Mouse (Mus musculus) midbrain, embryonic 10.5 days (tissue): ENCODE data around the gene Ctsa. TPM values are rescaled to one million over a fixed set of nuclear protein-coding genes. Genes with fewer than 3 reads are reported as not detected.
A peak's percentile ranks its signal among the peaks of the same experiment; 100 is the strongest.
"Not testable (repeated sequence)": the region's sequence is repeated elsewhere in the genome, so short reads cannot be mapped to it uniquely, and the experiment has no call there.

Source experiments
- DNase-seq: peaks from one replicate; pipeline ENCODE4 v3.0.0-alpha.2; 2017; ENCODE audit warnings: low spot score
- H3K27ac ChIP-seq: fragments of 300-500 bp; sonication (generic); replicated peaks from 2 replicates; pipeline ENCODE4 v1.5.1; 2016; ENCODE audit warnings: mild to moderate bottlenecking
- H3K27me3 ChIP-seq: fragments of 300-500 bp; sonication (generic); 2 replicates; pipeline ENCODE4 v1.6.1; 2016; ENCODE audit warnings: low read depth, mild to moderate bottlenecking; ENCODE audit not compliant: poor library complexity, severe bottlenecking
- H3K36me3 ChIP-seq: fragments of 300-500 bp; sonication (generic); 2 replicates; pipeline ENCODE4 v1.6.1; 2016; ENCODE audit warnings: mild to moderate bottlenecking, moderate library complexity
- H3K4me1 ChIP-seq: fragments of 300-500 bp; sonication (generic); 2 replicates; pipeline ENCODE4 v1.6.1; 2016
- H3K4me3 ChIP-seq: fragments of 300-500 bp; sonication (generic); 2 replicates; pipeline ENCODE4 v1.5.1; 2016; ENCODE audit warnings: mild to moderate bottlenecking, moderate library complexity
- H3K9me3 ChIP-seq: fragments of 300-500 bp; sonication (generic); replicated peaks from 2 replicates; pipeline ENCODE4 v1.6.1; 2016; ENCODE audit warnings: mild to moderate bottlenecking
- whole genome bisulfite sequencing: fragments of 180-500 bp; shearing (Covaris S2); methylation state at CpG from one replicate; pipeline ENCODE4 v1.1.7; 2016; 5-methylcytosine and 5-hydroxymethylcytosine counted together
- polyA plus RNA-seq: library from polyadenylated mRNA; unstranded; fragments of >200 nt; fragmentation: Nextera tagmentation; extraction: Ambion mirVana; gene quantifications from 2 replicates; pipeline ENCODE4 v1.2.1, GENCODE M21; 2016

The Ctsa gene
- polyA plus RNA-seq, 1 experiment from 2014 or later = 85.7 TPM

- H3K27me3 ChIP-seq = no peaks in the 10 kb centered on the region
- peak overlapping the region; percentile 90 for H3K27ac ChIP-seq
- no peak for DNase-seq
- H3K4me1 ChIP-seq = peaks cover 28% of the 10 kb centered on the region
- H3K36me3 ChIP-seq = peaks cover 38% of the 10 kb centered on the region
- WGBS = 67% methylated on average over 16 of the region's 16 CpGs
- H3K9me3 ChIP-seq = no peaks in the 10 kb centered on the region
- peak overlapping the region; percentile 84 for H3K4me3 ChIP-seq
These were observed 483 bp upstream of the Ctsa start for GRCm38 (mm10) chr2:164832032-164832747.

GRCm38 (mm10) chr2:164833314-164833959 is 764 bp downstream of the Ctsa start, which contains the start of gene Neurl2:
Gene Neurl2 (minus strand): TSS chr2:164833456.
- Histone ChIP-seq H3K4me1 (peaks cover 28% of the 10 kb centered on the region), H3K36me3 (peaks cover 38% of the 10 kb centered on the region), H3K27me3 (no peaks in the 10 kb centered on the region), H3K4me3 (peak within 1 kb of the TSS; percentile 84), H3K9me3 (no peaks in the 10 kb centered on the region), H3K27ac (peak within 1 kb of the TSS; percentile 90)
- under 1% methylated on average over 31 of the region's 31 CpGs for WGBS
- peak; percentile 94 for DNase-seq

- peaks cover 42% of the 10 kb centered on the region for H3K36me3 ChIP-seq
- no peak overlapping the region for H3K27ac ChIP-seq
- peaks cover 28% of the 10 kb centered on the region for H3K4me1 ChIP-seq
- no peak for DNase-seq
- H3K9me3 ChIP-seq = no peaks in the 10 kb centered on the region
- peak overlapping the region; percentile 84 for H3K4me3 ChIP-seq
- H3K27me3 ChIP-seq = no peaks in the 10 kb centered on the region
- WGBS = 56% methylated on average over 8 of the region's 8 CpGs
These were observed 1.9 kb downstream of the Ctsa start for GRCm38 (mm10) chr2:164834531-164834930.

- H3K4me3 ChIP-seq = peak overlapping the region; percentile 84; the same call in 1 of the 2 replicates
- no peaks in the 10 kb centered on the region for H3K9me3 ChIP-seq
- no peak overlapping the region for H3K27ac ChIP-seq
- peaks cover 28% of the 10 kb centered on the region for H3K4me1 ChIP-seq
- no peak for DNase-seq
- no peaks in the 10 kb centered on the region for H3K27me3 ChIP-seq
- H3K36me3 ChIP-seq = peaks cover 48% of the 10 kb centered on the region
- 93% methylated on average over 4 of the region's 4 CpGs for WGBS
These were observed 2.5 kb downstream of the Ctsa start for GRCm38 (mm10) chr2:164835164-164835563.

DNA sequence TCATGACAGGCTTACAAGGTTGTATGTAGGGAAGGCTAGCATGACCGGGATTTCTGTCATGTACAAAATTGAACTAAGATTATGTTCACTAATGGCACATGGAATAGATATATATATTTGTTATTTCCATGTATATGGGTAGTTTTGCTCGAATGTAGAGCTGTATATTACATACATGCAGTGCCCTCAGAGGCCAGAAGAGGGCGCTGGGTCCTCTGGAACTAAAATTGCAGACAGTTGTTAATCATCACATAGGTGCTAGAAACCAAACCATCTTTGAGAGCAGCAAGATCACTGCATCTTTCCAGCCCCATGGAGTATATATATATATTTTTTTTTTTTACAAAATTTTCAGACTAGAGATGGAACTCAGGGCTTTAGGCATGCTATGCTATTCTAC is 13.1 kb downstream of the Ctsa start:
- 0 out of 2 replicates have a peak, but pooled peaks cover 3% of the 10 kb centered on the region for H3K9me3 ChIP-seq
- WGBS = 55% methylated on average over 3 of the region's 3 CpGs
- no peaks in the 10 kb centered on the region for H3K27me3 ChIP-seq
- peaks cover 63% of the 10 kb centered on the region for H3K36me3 ChIP-seq
- H3K4me1 ChIP-seq = no peaks in the 10 kb centered on the region
- H3K4me3 ChIP-seq = no peak overlapping the region
- H3K27ac ChIP-seq = no peak overlapping the region
- DNase-seq = no peak

DNA sequence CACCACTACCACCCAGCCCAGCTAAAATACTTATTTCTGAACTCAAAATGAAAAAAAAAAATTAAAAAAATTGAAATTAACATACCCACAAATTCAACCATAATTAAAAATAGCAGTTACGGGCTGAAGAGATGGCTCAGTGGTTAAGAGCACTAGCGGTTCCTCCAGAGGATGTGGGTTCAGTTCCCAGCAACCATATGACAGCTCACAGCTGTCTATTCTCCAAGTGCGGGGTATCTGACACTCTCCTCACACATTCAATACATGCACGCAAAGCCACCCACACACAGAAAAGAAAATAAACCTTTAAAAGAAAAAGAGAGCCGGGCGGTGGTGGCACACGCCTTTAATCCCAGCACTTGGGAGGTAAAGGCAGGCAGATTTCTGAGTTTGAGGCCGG is 17.4 kb downstream of the Ctsa start:
- Histone ChIP-seq H3K4me3 (no peak overlapping the region), H3K36me3 (peaks cover 77% of the 10 kb centered on the region), H3K27ac (no peak overlapping the region), H3K4me1 (peaks cover 5% of the 10 kb centered on the region), H3K27me3 (peaks cover 4% of the 10 kb centered on the region; the same call in 1 of the 2 replicates), H3K9me3 (0 out of 2 replicates have a peak, but pooled peaks cover 3% of the 10 kb centered on the region)
- no peak for DNase-seq
- 89% methylated on average over 8 of the region's 8 CpGs for WGBS

DNA sequence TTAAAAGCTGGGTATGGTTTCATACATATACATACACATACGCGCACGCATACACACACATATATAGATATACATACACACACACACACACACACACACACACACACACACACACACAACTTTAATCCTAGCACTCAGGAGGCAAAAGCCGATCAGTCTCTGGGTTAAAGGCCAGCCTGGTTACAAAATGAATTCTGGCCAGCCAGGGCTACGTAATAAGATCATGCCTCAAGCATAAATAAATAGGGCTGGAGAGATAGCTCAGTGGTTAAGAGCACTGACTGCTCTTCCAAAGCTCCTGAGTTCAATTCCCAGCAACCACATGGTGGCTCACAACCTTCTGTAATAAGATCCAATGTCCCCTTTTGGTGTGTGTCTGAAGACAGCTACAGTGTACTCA is 22.9 kb downstream of the Ctsa start:
- not testable (repeated sequence) for DNase-seq, H3K9me3 ChIP-seq, H3K27ac ChIP-seq
- H3K4me1 ChIP-seq = peaks cover 45% of the 10 kb centered on the region
- H3K36me3 ChIP-seq = peaks cover 41% of the 10 kb centered on the region
- WGBS = 79% methylated on average over 5 of the region's 5 CpGs
- peak overlapping the region; percentile 75; the same call in 1 of the 2 replicates for H3K4me3 ChIP-seq
- peaks cover 51% of the 10 kb centered on the region for H3K27me3 ChIP-seq

GRCm38 (mm10) chr2:164856309-164857100 is 23.8 kb downstream of the Ctsa start:
- peaks cover 31% of the 10 kb centered on the region for H3K36me3 ChIP-seq
- peak; percentile 47 for DNase-seq
- WGBS = 1% methylated on average over 42 of the region's 42 CpGs
- no peaks in the 10 kb centered on the region for H3K9me3 ChIP-seq
- H3K4me1 ChIP-seq = peaks cover 45% of the 10 kb centered on the region
- H3K27me3 ChIP-seq = peaks cover 51% of the 10 kb centered on the region
- H3K27ac ChIP-seq = peak overlapping the region; percentile 85
- peak overlapping the region; percentile 75 for H3K4me3 ChIP-seq

DNA sequence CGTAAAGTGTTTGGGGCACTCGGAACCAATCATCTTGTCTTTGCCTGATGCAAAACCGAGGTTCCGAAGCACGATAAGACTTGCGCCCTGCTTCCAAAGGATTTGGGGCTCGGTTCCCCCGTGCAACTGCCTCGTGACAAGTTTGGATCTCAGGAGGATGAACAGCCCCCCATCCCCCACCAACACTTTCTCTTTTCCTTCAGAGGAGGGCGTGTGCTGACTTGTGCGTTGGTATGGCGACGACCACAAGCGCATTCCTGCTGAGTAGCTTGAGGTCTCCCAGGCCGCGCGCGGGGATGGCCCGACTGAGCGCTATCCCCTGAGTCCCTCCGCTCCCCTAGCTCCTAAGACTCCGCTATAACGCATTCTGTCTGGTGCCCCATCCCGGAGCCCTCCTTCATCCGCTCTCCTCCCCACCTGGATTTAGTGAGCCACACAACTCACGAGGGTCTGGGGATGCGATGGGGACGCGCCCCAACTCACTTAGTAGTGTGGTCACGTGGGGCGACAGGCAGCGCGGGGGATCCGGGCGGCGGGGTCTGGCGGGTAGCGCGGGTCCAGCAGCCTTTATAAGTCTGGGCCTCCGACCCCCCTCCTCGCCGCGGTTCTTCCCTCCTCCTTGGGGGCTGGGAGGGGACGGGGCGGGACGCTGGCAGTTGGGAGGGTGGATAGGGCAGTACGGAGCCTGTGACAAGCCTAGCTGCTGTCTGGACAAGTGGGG is 24.6 kb downstream of the Ctsa start, which contains the start of gene Pltp:
TSS of gene Pltp (minus strand) at position 611 of the 721 bp plus-strand sequence.
- peak within 1 kb of the TSS; percentile 85 for H3K27ac ChIP-seq
- H3K4me3 ChIP-seq = peak within 1 kb of the TSS; percentile 75
- peaks cover 24% of the 10 kb centered on the region for H3K36me3 ChIP-seq
- peak; percentile 88 for DNase-seq
- H3K27me3 ChIP-seq = peaks cover 51% of the 10 kb centered on the region
- H3K4me1 ChIP-seq = peaks cover 51% of the 10 kb centered on the region
- under 1% methylated on average over 47 of the region's 47 CpGs for WGBS
- H3K9me3 ChIP-seq = no peaks in the 10 kb centered on the region

DNA sequence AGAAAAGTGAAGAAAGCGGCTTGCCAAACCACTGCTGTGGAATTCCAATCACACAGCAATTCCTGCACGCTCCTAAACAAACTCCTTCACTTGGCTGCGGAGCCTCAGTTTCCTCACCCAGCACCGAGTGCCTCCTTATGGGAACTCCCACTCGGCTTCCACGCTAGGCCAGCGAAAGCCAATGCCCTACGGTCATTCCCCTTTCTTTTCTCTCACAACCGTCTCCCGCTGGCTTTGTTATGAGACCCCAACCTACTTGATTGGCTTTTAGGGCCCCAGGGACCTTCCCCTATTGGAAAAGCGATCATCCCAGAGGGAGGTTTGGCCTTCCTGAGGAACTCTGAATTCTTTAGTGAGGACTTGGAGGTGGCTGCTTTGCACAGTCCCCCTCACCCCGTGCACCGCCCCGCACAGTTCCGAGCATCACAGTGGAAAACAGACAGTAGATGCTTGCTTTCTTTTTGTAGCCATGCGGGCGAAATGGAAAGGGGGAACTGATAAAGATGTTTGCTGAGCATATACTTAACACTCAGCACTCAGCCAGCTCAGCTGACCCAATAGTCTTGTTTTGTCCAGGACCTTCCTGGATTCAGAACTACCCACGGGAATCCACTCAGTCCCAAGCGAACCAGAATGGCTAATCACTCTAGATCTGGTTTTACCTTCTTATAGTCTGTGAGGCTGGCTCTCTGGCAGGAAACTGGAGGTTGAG is 25.3 kb downstream of the Ctsa start:
- Histone ChIP-seq H3K27me3 (peaks cover 51% of the 10 kb centered on the region), H3K4me1 (peaks cover 57% of the 10 kb centered on the region), H3K9me3 (no peaks in the 10 kb centered on the region), H3K36me3 (peaks cover 16% of the 10 kb centered on the region), H3K27ac (peak overlapping the region; percentile 85), H3K4me3 (peak overlapping the region; percentile 75)
- DNase-seq = no peak
- 2% methylated on average over 19 of the region's 19 CpGs for WGBS

DNA sequence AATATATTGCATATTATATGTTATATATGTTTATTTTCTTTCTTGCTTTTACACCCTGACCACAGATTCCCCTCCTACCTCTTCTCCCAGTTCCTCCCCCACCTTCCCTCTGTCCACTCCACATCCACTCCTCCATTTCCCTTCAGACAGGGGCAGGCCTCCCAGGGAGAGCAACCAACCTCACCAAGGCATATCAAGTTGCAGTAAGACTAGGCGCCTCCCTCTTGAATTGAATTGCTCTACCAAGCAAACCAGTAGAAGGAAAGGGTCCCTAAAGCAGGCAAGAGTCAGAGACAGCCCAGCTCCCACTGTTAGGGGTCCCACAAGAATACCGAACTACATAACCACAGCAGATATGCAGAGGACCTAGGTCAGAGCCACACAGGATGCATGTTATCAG is 26.5 kb downstream of the Ctsa start:
- Histone ChIP-seq H3K4me1 (peaks cover 57% of the 10 kb centered on the region), H3K4me3 (no peak overlapping the region), H3K9me3 (no peaks in the 10 kb centered on the region), H3K36me3 (peaks cover 5% of the 10 kb centered on the region), H3K27me3 (peaks cover 51% of the 10 kb centered on the region), H3K27ac (no peak overlapping the region)
- DNase-seq = no peak
- 59% methylated on average over 2 of the region's 2 CpGs for WGBS
